Mouse (Mus musculus) frontal cortex, postnatal 10 days (tissue): ENCODE measurements at regions not wholly inside any gene's neighbourhood (a gene's known extent, or its start where the extent isn't known, plus 50 kb on each side); places are given as distances from the start of the nearest gene placed in this dataset.

ENCODE experiments used
- DNase-seq, 2 experiments: peaks; one replicate each; pipeline ENCODE4 v3.0.0; 2022; ENCODE audit warnings: low spot score in 2 of 2, mixed read lengths in 1 of 2

- DNase-seq: no peak
These were observed 68.6 kb downstream of the Dad1 start for GRCm38 (mm10) chr14:54185265-54185830.

GRCm38 (mm10) chr14:54183873-54184272 is 70.0 kb downstream of the Dad1 start:
- no peak for DNase-seq

GRCm38 (mm10) chr14:54182838-54183237 is 71.1 kb downstream of the Dad1 start:
- DNase-seq: no peak

GRCm38 (mm10) chr14:54181306-54181705 is 72.6 kb downstream of the Dad1 start:
- no peak for DNase-seq

GRCm38 (mm10) chr14:54180754-54181153 is 73.2 kb downstream of the Dad1 start:
- no peak for DNase-seq

GRCm38 (mm10) chr14:54180271-54180670 is 73.6 kb downstream of the Dad1 start:
- DNase-seq: no peak

- no peak for DNase-seq
These were observed 75.0 kb downstream of the Dad1 start for GRCm38 (mm10) chr14:54178856-54179255.

GRCm38 (mm10) chr14:54176469-54176868 is 77.4 kb downstream of the Dad1 start:
- no peak for DNase-seq

- DNase-seq: no peak
These were observed 78.4 kb downstream of the Dad1 start for GRCm38 (mm10) chr14:54175476-54175875.

- no peak for DNase-seq
These were observed 80.6 kb downstream of the Dad1 start for GRCm38 (mm10) chr14:54173316-54173715.

GRCm38 (mm10) chr14:54169254-54169653 is 84.7 kb downstream of the Dad1 start:
- no peak for DNase-seq

GRCm38 (mm10) chr14:54168414-54168931 is 85.4 kb downstream of the Dad1 start:
- no peak for DNase-seq

- no peak for DNase-seq
These were observed 87.8 kb downstream of the Dad1 start for GRCm38 (mm10) chr14:54166057-54166456.

GRCm38 (mm10) chr14:54164874-54165273 is 89.0 kb downstream of the Dad1 start:
- no peak for DNase-seq

GRCm38 (mm10) chr14:54161916-54162315 is 92.0 kb downstream of the Dad1 start:
- DNase-seq: no peak

GRCm38 (mm10) chr14:54161206-54161605 is 92.7 kb downstream of the Dad1 start:
- no peak for DNase-seq

- DNase-seq: no peak
These were observed 94.1 kb downstream of the Dad1 start for GRCm38 (mm10) chr14:54159816-54160215.

- no peak for DNase-seq
These were observed 95.5 kb downstream of the Dad1 start for GRCm38 (mm10) chr14:54158214-54158965.

- DNase-seq: no peak
These were observed 97.4 kb downstream of the Dad1 start for GRCm38 (mm10) chr14:54156536-54156935.

GRCm38 (mm10) chr14:54152485-54153235 is 101.2 kb downstream of the Dad1 start:
- peak in 1 of 2 experiments; percentile 64 for DNase-seq

- no peak for DNase-seq
These were observed 102.0 kb downstream of the Dad1 start for GRCm38 (mm10) chr14:54151921-54152320.

GRCm38 (mm10) chr14:54151272-54151671 is 102.6 kb downstream of the Dad1 start:
- no peak for DNase-seq

GRCm38 (mm10) chr14:54150221-54150620 is 103.7 kb downstream of the Dad1 start:
- no peak for DNase-seq
